Mouse (Mus musculus): Measurements from ENCODE around the gene Rbm18.

GRCm38 (mm10) chr2:36183278-36183677 lies 46.7 kb upstream of the Rbm18 start:
- TF ChIP-seq GATA1 (IDR thresholded peaks at IDR 0.05; ENCODE audit: low read length) (no peak), TAL1 (IDR thresholded peaks at IDR 0.05; ENCODE audit: low read length) (no peak)
